Mouse (Mus musculus) lung, embryonic 16.5 days (tissue): ENCODE data around the gene Antxr1. TPM values are rescaled to one million over a fixed set of nuclear protein-coding genes. Genes with fewer than 3 reads are reported as not detected.

Source experiments
- ATAC-seq: fragments of 200-750 bp; cut with Nextera tagmentation; 2 replicates; pipeline ENCODE4 v1.8.0; 2017; ENCODE audit warnings: low read depth, mild to moderate bottlenecking, moderate library complexity
- H3K27ac ChIP-seq: fragments of 300-500 bp; sonication (generic); 2 replicates; pipeline ENCODE4 v1.5.1; 2014; ENCODE audit warnings: mild to moderate bottlenecking, control low read depth, low read length
- H3K27me3 ChIP-seq: fragments of 300-500 bp; sonication (generic); 2 replicates; pipeline ENCODE4 v1.6.1; 2014; ENCODE audit warnings: low read depth, low read length, mixed read lengths; ENCODE audit not compliant: control insufficient read depth, insufficient read depth
- H3K36me3 ChIP-seq: fragments of 300-500 bp; sonication (generic); 2 replicates; pipeline ENCODE4 v1.6.1; 2014; ENCODE audit warnings: low read length; ENCODE audit not compliant: control insufficient read depth, insufficient read depth
- H3K4me1 ChIP-seq: fragments of 300-500 bp; sonication (generic); replicated peaks from 2 replicates; pipeline ENCODE4 v1.6.1; 2014; ENCODE audit warnings: low read length, mixed read lengths; ENCODE audit not compliant: control insufficient read depth, insufficient read depth
- H3K4me2 ChIP-seq: fragments of 300-500 bp; sonication (generic); 2 replicates; pipeline ENCODE4 v1.6.1; 2014; ENCODE audit warnings: low read depth, low read length, control low read depth
- H3K4me3 ChIP-seq: fragments of 300-500 bp; sonication (generic); 2 replicates; pipeline ENCODE4 v1.5.1; 2014; ENCODE audit warnings: mild to moderate bottlenecking, low read length, control low read depth
- H3K9ac ChIP-seq: fragments of 300-500 bp; sonication (generic); 2 replicates; pipeline ENCODE4 v1.6.1; 2014; ENCODE audit warnings: low read length, control low read depth
- H3K9me3 ChIP-seq: fragments of 300-500 bp; sonication (generic); 2 replicates; pipeline ENCODE4 v1.6.1; 2016; ENCODE audit warnings: low read length; ENCODE audit not compliant: control insufficient read depth
- WGBS: fragments of 180-500 bp; shearing (Covaris S2); extraction: QIAGEN DNeasy Blood & Tissue Kit; methylation state at CpG from one replicate; pipeline ENCODE4 v1.1.7; 2014; 5-methylcytosine and 5-hydroxymethylcytosine counted together
- polyA plus RNA-seq: library from polyadenylated mRNA; unstranded; fragments of >200 nt; fragmentation: Nextera tagmentation; extraction: Ambion mirVana; gene quantifications from 2 replicates; pipeline ENCODE4 v1.2.1, GENCODE M21; 2015

Gene Antxr1
- polyA plus RNA-seq, 1 experiment from 2014 or later: 11.4 TPM

GRCm38 (mm10) chr6:87153231-87153580 is 182.4 kb downstream of the Antxr1 start:
- no peak for ATAC-seq
- H3K27ac ChIP-seq: no peak overlapping the region

GRCm38 (mm10) chr6:87152461-87153230 is 183.0 kb downstream of the Antxr1 start:
- no peak overlapping the region for H3K4me3 ChIP-seq
- H3K36me3 ChIP-seq: 0 out of 2 replicates have a peak, but pooled peaks cover 8% of the 10 kb centered on the region
- WGBS: 48% methylated on average over 21 of the region's 21 CpGs
- H3K27ac ChIP-seq: no peak overlapping the region
- no peak overlapping the region; the same call in 1 of the 2 replicates for H3K9ac ChIP-seq
- H3K4me2 ChIP-seq: no peak overlapping the region
- H3K4me1 ChIP-seq: peaks cover 9% of the 10 kb centered on the region; the same call in 1 of the 2 replicates
- H3K9me3 ChIP-seq: no peaks in the 10 kb centered on the region
- ATAC-seq: peak; percentile 78
- no peaks in the 10 kb centered on the region for H3K27me3 ChIP-seq

More at GRCm38 (mm10) chr6:87153231-87153580, 182.4 kb downstream of the Antxr1 start:
- Histone ChIP-seq H3K4me2 (no peak overlapping the region), H3K27me3 (no peaks in the 10 kb centered on the region), H3K36me3 (0 out of 2 replicates have a peak, but pooled peaks cover 8% of the 10 kb centered on the region), H3K9me3 (no peaks in the 10 kb centered on the region), H3K9ac (no peak overlapping the region; the same call in 1 of the 2 replicates), H3K4me3 (no peak overlapping the region), H3K4me1 (peaks cover 9% of the 10 kb centered on the region; the same call in 1 of the 2 replicates)
- 61% methylated on average over 7 of the region's 7 CpGs for WGBS

GRCm38 (mm10) chr6:87151427-87151826 is 184.2 kb downstream of the Antxr1 start:
- 92% methylated on average over 8 of the region's 8 CpGs for WGBS
- Histone ChIP-seq H3K9ac (no peak overlapping the region), H3K27ac (no peak overlapping the region), H3K9me3 (no peaks in the 10 kb centered on the region), H3K4me1 (peaks cover 9% of the 10 kb centered on the region; the same call in 1 of the 2 replicates), H3K4me3 (no peak overlapping the region), H3K27me3 (no peaks in the 10 kb centered on the region), H3K4me2 (no peak overlapping the region), H3K36me3 (0 out of 2 replicates have a peak, but pooled peaks cover 3% of the 10 kb centered on the region)
- no peak for ATAC-seq

GRCm38 (mm10) chr6:87150471-87150870 is 185.2 kb downstream of the Antxr1 start:
- WGBS: 74% methylated on average over 7 of the region's 7 CpGs
- Histone ChIP-seq H3K36me3 (0 out of 2 replicates have a peak, but pooled peaks cover 2% of the 10 kb centered on the region), H3K9ac (no peak overlapping the region), H3K4me3 (no peak overlapping the region), H3K27me3 (no peaks in the 10 kb centered on the region), H3K4me2 (no peak overlapping the region), H3K27ac (no peak overlapping the region), H3K9me3 (no peaks in the 10 kb centered on the region), H3K4me1 (peaks cover 9% of the 10 kb centered on the region; the same call in 1 of the 2 replicates)
- ATAC-seq: no peak

GRCm38 (mm10) chr6:87147921-87148320 is 187.7 kb downstream of the Antxr1 start:
- no peak for ATAC-seq
- Histone ChIP-seq H3K9me3 (no peaks in the 10 kb centered on the region), H3K27ac (no peak overlapping the region), H3K36me3 (no peaks in the 10 kb centered on the region), H3K4me1 (peaks cover 13% of the 10 kb centered on the region), H3K4me3 (no peak overlapping the region), H3K27me3 (no peaks in the 10 kb centered on the region), H3K4me2 (no peak overlapping the region), H3K9ac (no peak overlapping the region)
- 54% methylated on average over 3 of the region's 3 CpGs for WGBS

GRCm38 (mm10) chr6:87143594-87143993 is 192.0 kb downstream of the Antxr1 start:
- Histone ChIP-seq H3K9me3 (no peaks in the 10 kb centered on the region), H3K27ac (peak overlapping the region; percentile 23; the same call in 1 of the 2 replicates), H3K9ac (no peak overlapping the region), H3K4me1 (peaks cover 27% of the 10 kb centered on the region), H3K4me3 (no peak overlapping the region), H3K4me2 (no peak overlapping the region), H3K36me3 (no peaks in the 10 kb centered on the region), H3K27me3 (no peaks in the 10 kb centered on the region)
- ATAC-seq: peak; percentile 61
- WGBS: 44% methylated on average over 13 of the region's 13 CpGs

- 46% methylated on average over 5 of the region's 5 CpGs for WGBS
- no peak overlapping the region for H3K4me3 ChIP-seq
- H3K27me3 ChIP-seq: no peaks in the 10 kb centered on the region
- peak; percentile 70 for ATAC-seq
- no peaks in the 10 kb centered on the region for H3K36me3 ChIP-seq
- no peaks in the 10 kb centered on the region for H3K9me3 ChIP-seq
- no peak overlapping the region for H3K9ac ChIP-seq
- peaks cover 27% of the 10 kb centered on the region for H3K4me1 ChIP-seq
- H3K4me2 ChIP-seq: no peak overlapping the region
- peak overlapping the region; percentile 64 for H3K27ac ChIP-seq
Measured at GRCm38 (mm10) chr6:87142239-87142638, 193.4 kb downstream of the Antxr1 start.

GRCm38 (mm10) chr6:87139796-87140553 is 195.6 kb downstream of the Antxr1 start:
- 52% methylated on average over 12 of the region's 12 CpGs for WGBS
- no peak overlapping the region for H3K9ac ChIP-seq
- no peaks in the 10 kb centered on the region for H3K9me3 ChIP-seq
- no peak overlapping the region for H3K27ac ChIP-seq
- H3K27me3 ChIP-seq: no peaks in the 10 kb centered on the region
- H3K4me1 ChIP-seq: peaks cover 27% of the 10 kb centered on the region
- no peak overlapping the region for H3K4me2 ChIP-seq
- no peak overlapping the region for H3K4me3 ChIP-seq
- H3K36me3 ChIP-seq: peaks cover 12% of the 10 kb centered on the region
- ATAC-seq: no peak

- Histone ChIP-seq H3K4me1 (peaks cover 22% of the 10 kb centered on the region), H3K9ac (no peak overlapping the region), H3K9me3 (no peaks in the 10 kb centered on the region), H3K27me3 (no peaks in the 10 kb centered on the region), H3K4me2 (no peak overlapping the region), H3K27ac (no peak overlapping the region), H3K4me3 (no peak overlapping the region), H3K36me3 (peaks cover 14% of the 10 kb centered on the region)
- ATAC-seq: no peak
- 70% methylated on average over 5 of the region's 5 CpGs for WGBS
Measured at GRCm38 (mm10) chr6:87138479-87138878, 197.1 kb downstream of the Antxr1 start.
